Mouse (Mus musculus) megakaryocyte, embryonic 14.5 days (primary cell): ENCODE data around the gene Sun1.

Source experiments
- FLI1 ChIP-seq: IDR thresholded peaks from 2 replicates; pipeline ENCODE4 v1.6.1; 2012; ENCODE audit warnings: low read length, inconsistent platforms, mixed read lengths
- GATA1 ChIP-seq: IDR thresholded peaks from 3 replicates; pipeline ENCODE4 v1.6.1; 2012; ENCODE audit warnings: mixed read lengths, low read length, inconsistent platforms, borderline replicate concordance

GRCm38 (mm10) chr5:139247767-139248166 lies 47.3 kb downstream of the Sun1 start:
- TF ChIP-seq GATA1 (no peak), FLI1 (no peak)
